Mouse (Mus musculus): ENCODE measurements around the gene Smim9. TPM values are rescaled to one million over a fixed set of nuclear protein-coding genes. Genes with fewer than 3 reads are reported as not detected.
"Not testable (repeated sequence)": the region's sequence is repeated elsewhere in the genome, so short reads cannot be mapped to it uniquely, and the experiment has no call there.

The Smim9 gene
- not detected in 2 replicates for polyA plus RNA-seq (2011; ENCODE audit: insufficient read depth, insufficient read length, low read depth, missing spikeins)

DNA sequence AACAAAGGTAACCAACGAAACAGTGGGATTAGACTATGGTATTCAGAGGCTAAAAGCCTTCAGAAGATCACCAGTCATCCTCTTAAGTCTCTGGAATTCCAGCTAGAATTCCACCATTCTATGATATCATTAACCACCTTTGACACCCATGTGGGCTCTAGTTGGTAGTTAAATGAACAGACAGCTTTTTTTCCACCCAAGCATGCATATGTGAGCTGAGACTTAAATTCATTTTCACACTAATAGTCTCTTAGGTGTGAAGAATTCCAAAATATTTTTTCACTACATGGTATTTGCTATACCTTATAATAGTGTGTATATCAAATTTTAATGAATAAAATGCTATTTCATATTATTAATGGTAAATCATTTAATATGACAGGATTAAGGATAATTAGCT is at the start of gene Smim9:
Gene Smim9, minus strand, starts transcription at position 101 of the 400 bp plus-strand sequence.
- Histone ChIP-seq H3K36me3 (ENCODE audit: control insufficient read depth, insufficient read depth, low read length, poor library complexity, severe bottlenecking) (no peaks in the 10 kb centered on the region), H3K4me1 (ENCODE audit: control insufficient read depth, insufficient read depth, low read length) (no peaks in the 10 kb centered on the region), H3K9me3 (replicated peaks; ENCODE audit: control insufficient read depth, insufficient read depth, low read length, poor library complexity, severe bottlenecking) (no peaks in the 10 kb centered on the region), H3K27me3 (ENCODE audit: control insufficient read depth, insufficient read depth, low read length, poor library complexity, severe bottlenecking) (no peaks in the 10 kb centered on the region), H3K9ac (ENCODE audit: low read depth, poor library complexity, severe bottlenecking) (no peak within 1 kb of the TSS), H3K4me3 (ENCODE audit: low read depth, low read length) (no peak within 1 kb of the TSS), H3K27ac (ENCODE audit: insufficient read depth, low read length) (no peak within 1 kb of the TSS)
- TF ChIP-seq EP300 (IDR thresholded peaks at IDR 0.05; ENCODE audit: insufficient read depth, low read depth, low read length), result no peak
- no peak for TF ChIP-seq POLR2A (IDR thresholded peaks at IDR 0.05; ENCODE audit: insufficient read depth, low read length)
- TF ChIP-seq CTCF (IDR thresholded peaks at IDR 0.05; ENCODE audit: low read depth, low read length), result no peak

DNA sequence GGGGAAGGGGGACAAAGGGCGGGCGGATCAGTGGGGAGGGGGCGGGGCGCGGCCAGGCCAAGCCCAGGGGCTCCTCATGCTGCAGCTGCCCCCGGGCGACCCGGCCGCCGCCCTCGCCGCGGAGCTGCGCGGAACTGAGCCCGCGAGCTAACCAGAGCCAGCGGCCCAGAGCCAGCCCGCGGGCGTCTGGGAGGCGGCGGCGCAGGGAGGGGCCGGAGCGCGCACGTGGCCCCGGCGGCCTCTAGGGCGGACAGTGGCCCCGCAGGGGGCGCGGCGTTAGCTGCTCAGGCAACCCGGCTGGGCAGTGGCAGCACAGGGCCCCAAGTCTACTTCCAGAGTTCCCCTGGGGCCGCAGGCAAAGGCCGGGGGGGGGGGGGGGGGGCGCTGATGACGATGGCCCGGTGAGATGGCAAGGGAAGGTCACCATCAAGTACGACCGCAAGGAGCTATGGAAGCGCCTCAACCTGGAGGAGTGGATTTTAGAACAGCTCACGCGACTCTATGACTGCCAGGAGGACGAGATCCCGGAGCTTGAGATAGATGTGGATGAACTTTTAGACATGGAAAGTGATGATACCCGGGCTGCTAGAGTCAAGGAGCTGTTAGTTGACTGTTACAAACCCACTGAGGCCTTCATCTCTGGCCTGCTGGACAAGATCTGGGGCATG is 7.9 kb downstream of the Smim9 start:
- Histone ChIP-seq H3K4me3 (ENCODE audit: low read depth, low read length) (no peak overlapping the region), H3K9me3 (replicated peaks; ENCODE audit: control insufficient read depth, insufficient read depth, low read length, poor library complexity, severe bottlenecking) (no peaks in the 10 kb centered on the region), H3K27me3 (ENCODE audit: control insufficient read depth, insufficient read depth, low read length, poor library complexity, severe bottlenecking) (no peaks in the 10 kb centered on the region), H3K4me1 (ENCODE audit: control insufficient read depth, insufficient read depth, low read length) (no peaks in the 10 kb centered on the region), H3K9ac (ENCODE audit: low read depth, poor library complexity, severe bottlenecking) (peak overlapping the region; percentile 52; the same call in 1 of the 2 replicates), H3K36me3 (ENCODE audit: control insufficient read depth, insufficient read depth, low read length, poor library complexity, severe bottlenecking) (no peaks in the 10 kb centered on the region), H3K27ac (ENCODE audit: insufficient read depth, low read length) (no peak overlapping the region)
- TF ChIP-seq EP300 (IDR thresholded peaks at IDR 0.05; ENCODE audit: insufficient read depth, low read depth, low read length), result no peak
- TF ChIP-seq POLR2A (IDR thresholded peaks at IDR 0.05; ENCODE audit: insufficient read depth, low read length), result no peak
- TF ChIP-seq CTCF (IDR thresholded peaks at IDR 0.05; ENCODE audit: low read depth, low read length), result no peak

DNA sequence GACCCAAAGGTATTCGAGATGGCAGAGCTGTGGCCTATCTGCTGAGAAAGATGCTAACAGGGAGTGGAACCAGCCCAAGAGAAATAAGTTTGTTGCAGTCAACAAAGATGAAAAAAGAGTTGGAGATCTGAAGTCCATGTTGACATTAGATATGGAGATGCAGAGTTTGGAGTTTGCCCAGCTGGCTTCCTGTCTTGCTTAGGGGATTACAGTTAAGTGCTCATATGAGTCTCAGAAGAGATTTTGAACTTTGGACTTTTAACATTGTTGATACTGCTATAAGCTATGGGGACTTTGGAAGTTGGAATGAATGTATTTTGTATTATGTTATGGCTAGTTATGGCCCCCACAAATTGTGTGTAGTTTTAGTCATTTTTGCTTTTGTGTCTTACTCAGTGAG is 11.3 kb downstream of the Smim9 start:
- Histone ChIP-seq H3K4me3 (ENCODE audit: low read depth, low read length) (no peak overlapping the region), H3K4me1 (ENCODE audit: control insufficient read depth, insufficient read depth, low read length) (no peaks in the 10 kb centered on the region), H3K9ac (ENCODE audit: low read depth, poor library complexity, severe bottlenecking) (no peak overlapping the region), H3K36me3 (ENCODE audit: control insufficient read depth, insufficient read depth, low read length, poor library complexity, severe bottlenecking) (no peaks in the 10 kb centered on the region), H3K27ac (ENCODE audit: insufficient read depth, low read length) (no peak overlapping the region), H3K9me3 (replicated peaks; ENCODE audit: control insufficient read depth, insufficient read depth, low read length, poor library complexity, severe bottlenecking) (no peaks in the 10 kb centered on the region), H3K27me3 (ENCODE audit: control insufficient read depth, insufficient read depth, low read length, poor library complexity, severe bottlenecking) (no peaks in the 10 kb centered on the region)
- no peak for TF ChIP-seq CTCF (IDR thresholded peaks at IDR 0.05; ENCODE audit: low read depth, low read length)
- TF ChIP-seq EP300 (IDR thresholded peaks at IDR 0.05; ENCODE audit: insufficient read depth, low read depth, low read length), result no peak
- no peak for TF ChIP-seq POLR2A (IDR thresholded peaks at IDR 0.05; ENCODE audit: insufficient read depth, low read length)

DNA sequence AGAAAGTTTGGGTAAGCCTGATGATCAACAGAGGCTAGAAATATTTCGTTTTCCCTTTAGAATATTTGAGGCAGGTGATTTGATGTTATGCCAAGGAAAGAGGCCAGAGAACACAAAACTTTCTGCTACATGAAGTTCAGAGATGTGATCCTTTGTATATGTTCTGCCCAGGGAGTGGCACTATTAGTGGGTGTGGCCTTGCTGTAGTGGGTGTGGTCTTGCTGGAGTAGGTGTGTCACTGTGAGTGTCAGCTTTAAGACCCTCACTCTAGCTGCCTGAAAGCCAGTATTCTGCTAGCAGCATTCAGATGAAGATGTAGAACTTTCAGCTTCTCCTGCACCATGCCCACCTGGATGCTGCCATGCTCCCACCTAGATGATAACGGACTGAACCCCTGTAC is 13.3 kb downstream of the Smim9 start:
- Histone ChIP-seq H3K4me1 (ENCODE audit: control insufficient read depth, insufficient read depth, low read length) (no peaks in the 10 kb centered on the region), H3K9ac (ENCODE audit: low read depth, poor library complexity, severe bottlenecking) (no peak overlapping the region), H3K36me3 (ENCODE audit: control insufficient read depth, insufficient read depth, low read length, poor library complexity, severe bottlenecking) (no peaks in the 10 kb centered on the region), H3K4me3 (ENCODE audit: low read depth, low read length) (no peak overlapping the region), H3K9me3 (replicated peaks; ENCODE audit: control insufficient read depth, insufficient read depth, low read length, poor library complexity, severe bottlenecking) (no peaks in the 10 kb centered on the region), H3K27me3 (ENCODE audit: control insufficient read depth, insufficient read depth, low read length, poor library complexity, severe bottlenecking) (no peaks in the 10 kb centered on the region), H3K27ac (ENCODE audit: insufficient read depth, low read length) (no peak overlapping the region)
- TF ChIP-seq POLR2A (IDR thresholded peaks at IDR 0.05; ENCODE audit: insufficient read depth, low read length) (no peak), CTCF (IDR thresholded peaks at IDR 0.05; ENCODE audit: low read depth, low read length) (no peak), EP300 (IDR thresholded peaks at IDR 0.05; ENCODE audit: insufficient read depth, low read depth, low read length) (no peak)

DNA sequence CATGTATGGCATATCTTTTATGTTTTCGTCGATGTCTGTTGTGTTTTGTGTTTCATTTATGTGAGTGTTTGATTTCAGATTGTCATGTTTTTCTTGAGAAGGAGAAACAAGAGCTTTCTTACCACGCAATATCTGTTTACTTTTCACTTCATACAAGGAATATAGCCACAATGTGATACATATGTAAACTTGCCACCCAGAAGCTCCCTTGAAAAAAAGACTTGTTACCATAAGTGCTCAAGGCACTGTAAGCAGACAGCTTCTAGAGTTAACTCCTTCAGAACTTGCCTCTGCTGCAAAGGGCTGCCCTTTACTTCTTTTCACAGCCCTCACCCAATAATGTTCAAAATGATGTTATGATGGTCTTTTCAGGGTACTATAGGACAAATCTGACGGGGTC is 15.2 kb downstream of the Smim9 start:
- Histone ChIP-seq H3K4me3 (ENCODE audit: low read depth, low read length) (no peak overlapping the region), H3K36me3 (ENCODE audit: control insufficient read depth, insufficient read depth, low read length, poor library complexity, severe bottlenecking) (no peaks in the 10 kb centered on the region), H3K4me1 (ENCODE audit: control insufficient read depth, insufficient read depth, low read length) (no peaks in the 10 kb centered on the region), H3K27me3 (ENCODE audit: control insufficient read depth, insufficient read depth, low read length, poor library complexity, severe bottlenecking) (no peaks in the 10 kb centered on the region), H3K9me3 (replicated peaks; ENCODE audit: control insufficient read depth, insufficient read depth, low read length, poor library complexity, severe bottlenecking) (no peaks in the 10 kb centered on the region), H3K27ac (ENCODE audit: insufficient read depth, low read length) (no peak overlapping the region), H3K9ac (ENCODE audit: low read depth, poor library complexity, severe bottlenecking) (no peak overlapping the region)
- TF ChIP-seq EP300 (IDR thresholded peaks at IDR 0.05; ENCODE audit: insufficient read depth, low read depth, low read length) (no peak), POLR2A (IDR thresholded peaks at IDR 0.05; ENCODE audit: insufficient read depth, low read length) (no peak), CTCF (IDR thresholded peaks at IDR 0.05; ENCODE audit: low read depth, low read length) (no peak)

DNA sequence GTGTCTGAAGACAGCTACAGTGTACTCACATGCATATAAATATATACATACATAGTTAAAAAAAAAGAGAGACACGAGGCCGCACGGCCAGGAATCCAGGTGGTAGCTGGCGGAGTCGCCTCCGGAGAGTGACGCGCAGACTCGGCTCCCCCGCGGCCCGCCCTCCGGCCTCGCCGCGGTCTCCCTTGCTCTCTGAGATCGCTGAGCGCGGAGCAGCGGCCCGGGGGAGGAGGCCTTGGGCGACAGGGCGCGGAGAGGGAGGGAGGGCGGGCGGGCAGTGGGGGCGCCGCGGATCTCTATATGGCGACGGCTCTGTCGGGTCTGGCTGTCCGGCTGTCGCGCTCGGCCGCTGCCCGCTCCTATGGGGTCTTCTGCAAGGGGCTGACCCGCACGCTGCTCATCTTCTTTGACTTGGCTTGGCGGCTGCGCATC is 20.4 kb downstream of the Smim9 start:
- not testable (repeated sequence) for H3K27ac ChIP-seq (ENCODE audit: insufficient read depth, low read length); H3K9me3 ChIP-seq (replicated peaks; ENCODE audit: control insufficient read depth, insufficient read depth, low read length, poor library complexity, severe bottlenecking); H3K4me1 ChIP-seq (ENCODE audit: control insufficient read depth, insufficient read depth, low read length); H3K9ac ChIP-seq (ENCODE audit: low read depth, poor library complexity, severe bottlenecking); H3K36me3 ChIP-seq (ENCODE audit: control insufficient read depth, insufficient read depth, low read length, poor library complexity, severe bottlenecking); H3K27me3 ChIP-seq (ENCODE audit: control insufficient read depth, insufficient read depth, low read length, poor library complexity, severe bottlenecking)
- H3K4me3 ChIP-seq (ENCODE audit: low read depth, low read length), result peak overlapping the region; percentile 27

Measured in ES-Bruce4 (cell line).